Mouse (Mus musculus) 3134 (cell line): ENCODE measurements around the gene Mmgt2.

ENCODE experiments used
- DNase-seq: peaks from one replicate; pipeline ENCODE4 v3.0.0-alpha.2; 2011; ENCODE audit warnings: low spot score; ENCODE audit not compliant: insufficient read length; ENCODE audit errors: extremely low read depth

The Mmgt2 gene

DNA sequence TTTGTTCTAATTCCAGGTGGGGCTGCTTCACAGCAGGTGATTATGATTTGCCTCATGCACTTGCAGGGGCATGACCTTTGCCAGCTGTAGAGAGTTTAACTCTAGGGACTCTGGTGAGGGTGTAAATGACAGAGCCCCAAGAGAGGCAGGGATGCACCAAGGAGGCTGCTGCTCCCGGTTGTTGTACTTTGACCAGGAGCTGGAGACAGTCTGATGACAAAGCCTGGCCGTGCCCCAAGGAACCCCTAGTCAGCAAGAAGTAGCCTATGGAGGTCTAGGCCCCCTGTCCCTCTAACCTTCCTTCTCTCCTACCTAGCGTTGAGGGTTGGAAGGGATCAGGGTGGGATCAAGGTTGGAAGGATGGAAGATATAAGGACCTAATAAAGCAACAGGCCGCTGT is 33.0 kb upstream of the Mmgt2 start:
- no peak for DNase-seq

- DNase-seq, result no peak
These were observed 27.4 kb upstream of the Mmgt2 start for GRCm38 (mm10) chr11:62621079-62621478.

GRCm38 (mm10) chr11:62621586-62622283 is 26.7 kb upstream of the Mmgt2 start:
- DNase-seq, result no peak

GRCm38 (mm10) chr11:62622850-62623249 is 25.6 kb upstream of the Mmgt2 start:
- no peak for DNase-seq

DNA sequence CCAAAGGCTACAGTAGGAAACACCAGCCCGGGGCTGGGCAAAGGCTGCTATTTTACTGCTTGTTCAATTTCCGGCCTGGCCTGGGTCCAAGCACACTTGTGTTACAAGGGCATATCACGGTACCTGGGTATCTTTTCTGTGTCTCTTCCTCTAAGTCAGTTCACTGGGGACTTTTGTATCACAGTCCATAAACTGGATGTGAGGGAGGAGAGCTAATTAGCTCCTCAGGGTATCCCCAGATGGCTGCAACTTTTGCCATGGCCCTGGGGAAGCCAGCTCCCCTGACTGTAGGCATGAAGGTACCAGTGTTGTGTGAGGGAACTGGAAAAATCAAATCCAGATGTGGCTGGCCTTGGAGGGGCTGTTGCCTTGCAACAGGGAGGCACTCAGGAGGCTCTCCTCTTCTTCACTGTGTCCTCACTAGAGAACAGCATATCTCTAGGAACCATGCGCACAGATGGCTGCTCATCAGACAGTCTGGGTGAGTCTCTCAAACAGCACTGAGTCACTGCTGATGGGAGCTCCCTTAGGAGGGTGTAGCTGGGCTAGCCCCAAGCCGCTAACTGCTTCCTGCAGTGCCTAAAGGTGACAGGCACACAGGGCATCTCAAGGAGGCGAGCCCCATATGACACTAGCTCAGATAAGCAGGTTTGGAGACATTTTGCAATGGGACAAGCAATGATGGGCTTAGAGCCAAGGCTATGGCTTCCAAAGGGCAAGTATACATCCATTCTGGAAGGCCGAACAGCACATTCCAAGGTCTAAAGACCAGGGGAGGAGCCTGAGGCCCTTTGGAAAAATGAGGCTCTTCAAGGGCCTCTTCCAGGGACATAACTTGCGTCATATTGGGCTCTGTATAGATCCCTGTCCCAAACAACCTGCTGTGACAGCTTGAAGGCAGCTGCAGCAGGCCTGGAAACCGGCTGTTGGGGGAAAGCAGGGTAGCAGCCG is 23.8 kb upstream of the Mmgt2 start:
- peak; percentile 60 for DNase-seq

DNA sequence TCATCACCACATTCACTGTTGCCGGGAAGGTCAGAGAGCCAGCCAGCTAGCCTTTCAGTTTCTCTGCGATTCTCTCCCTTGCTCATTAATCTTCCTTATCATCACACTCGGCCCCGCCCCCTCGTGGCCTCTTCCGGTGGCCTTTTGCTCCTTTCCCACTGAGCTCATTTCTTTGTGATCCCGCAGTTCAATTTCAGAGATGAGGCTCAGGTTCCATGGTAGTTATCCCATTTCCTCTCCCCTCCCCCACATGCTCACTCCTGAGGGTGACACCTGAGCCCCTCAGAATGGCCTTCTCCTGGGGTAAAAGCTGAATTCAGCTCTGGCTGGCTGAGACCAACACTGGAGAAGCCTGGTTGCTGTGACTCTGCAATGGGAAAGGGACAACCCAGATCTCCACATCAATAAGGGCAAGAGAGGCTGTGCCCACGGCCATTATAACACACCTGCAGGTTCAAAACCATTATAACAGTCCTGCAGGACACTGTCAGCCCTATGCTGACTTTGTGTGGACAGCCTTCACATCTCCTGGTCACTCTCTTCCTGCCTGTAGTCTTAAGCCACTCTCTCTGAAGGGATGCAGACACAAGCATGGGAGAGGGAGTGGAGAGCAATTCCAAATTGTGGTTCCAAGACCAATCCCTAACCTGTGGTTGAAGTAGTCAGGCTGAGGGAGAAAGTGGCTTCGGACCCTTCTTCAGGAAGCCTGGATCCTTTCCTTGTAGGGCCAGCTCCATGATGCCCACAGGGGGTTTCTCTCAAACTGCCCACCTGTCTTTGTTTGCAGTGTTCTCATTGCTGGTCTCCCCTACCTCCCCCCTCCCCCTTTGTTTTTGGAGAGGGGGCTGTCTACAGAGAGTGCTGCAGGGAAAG is 18.9 kb upstream of the Mmgt2 start:
- DNase-seq, result no peak

- no peak for DNase-seq
These were observed 18.1 kb upstream of the Mmgt2 start for GRCm38 (mm10) chr11:62630225-62630821.

DNA sequence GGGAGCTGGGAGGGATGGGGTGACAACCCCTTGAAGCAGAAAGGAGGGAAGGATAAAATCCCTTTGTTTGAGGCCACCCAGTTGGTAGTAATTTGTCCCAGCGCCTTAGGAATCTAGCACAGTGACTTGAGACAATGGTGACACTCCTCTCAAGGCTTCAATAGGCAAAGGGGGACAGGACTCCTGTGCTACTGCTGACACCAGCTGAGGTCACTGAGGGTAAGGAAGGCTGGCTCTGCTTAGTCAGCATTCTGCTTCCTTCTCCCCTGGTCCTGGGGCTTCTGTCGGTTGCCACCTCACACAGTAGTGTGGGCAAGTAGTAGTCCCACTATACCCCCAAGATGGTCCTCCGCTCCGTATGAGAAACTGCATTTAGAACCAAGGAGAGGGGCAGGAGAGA is 17.3 kb upstream of the Mmgt2 start:
- DNase-seq, result no peak

DNA sequence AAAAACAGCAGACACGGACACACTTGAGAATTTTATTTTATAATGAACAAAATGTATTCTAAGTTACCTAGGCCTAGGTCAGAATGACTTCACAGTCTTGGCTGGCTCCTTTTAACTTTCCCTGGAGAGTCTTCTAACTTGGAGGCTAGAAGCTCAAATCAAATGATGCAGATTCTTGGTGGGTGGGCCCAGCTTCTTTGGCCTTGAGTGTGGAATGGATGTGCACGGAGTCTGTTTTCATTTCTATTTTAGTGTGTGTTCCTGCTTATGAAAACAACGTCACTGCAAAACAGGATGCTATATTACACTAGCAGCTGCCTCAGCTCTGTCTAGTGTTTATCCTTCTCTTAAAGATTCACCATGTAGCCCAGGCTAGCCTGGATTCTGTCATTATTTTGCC is 13.1 kb upstream of the Mmgt2 start:
- no peak for DNase-seq

GRCm38 (mm10) chr11:62636105-62636839 is 12.2 kb upstream of the Mmgt2 start:
- DNase-seq, result no peak

- DNase-seq, result no peak
These were observed 11.6 kb upstream of the Mmgt2 start for GRCm38 (mm10) chr11:62636840-62637221.

DNA sequence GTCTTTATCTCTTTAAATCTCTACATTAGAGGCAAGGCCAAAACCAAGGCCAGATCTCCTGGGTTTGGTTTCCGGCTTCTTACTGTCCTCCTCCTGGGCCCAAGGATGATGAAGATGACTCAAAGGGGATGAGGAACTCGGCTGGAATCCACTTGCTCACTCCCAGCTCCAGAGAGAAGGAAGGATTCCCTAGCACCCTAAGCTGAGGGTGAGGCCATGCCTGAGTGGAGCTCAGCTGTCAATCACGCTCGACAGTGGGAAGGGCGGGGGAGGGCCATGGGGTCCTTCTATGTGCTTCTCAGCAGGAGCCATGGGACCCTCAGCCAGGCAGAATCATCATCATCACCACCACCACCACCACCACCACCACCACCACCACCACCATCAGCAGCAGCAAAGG is 11.1 kb upstream of the Mmgt2 start:
- peak; percentile 56 for DNase-seq

- peak; percentile 39 for DNase-seq
These were observed 10.7 kb upstream of the Mmgt2 start for GRCm38 (mm10) chr11:62637806-62638205.

- DNase-seq, result no peak
These were observed 10.1 kb upstream of the Mmgt2 start for GRCm38 (mm10) chr11:62638402-62638801.

GRCm38 (mm10) chr11:62640378-62640777 is 8.1 kb upstream of the Mmgt2 start:
- no peak for DNase-seq

DNA sequence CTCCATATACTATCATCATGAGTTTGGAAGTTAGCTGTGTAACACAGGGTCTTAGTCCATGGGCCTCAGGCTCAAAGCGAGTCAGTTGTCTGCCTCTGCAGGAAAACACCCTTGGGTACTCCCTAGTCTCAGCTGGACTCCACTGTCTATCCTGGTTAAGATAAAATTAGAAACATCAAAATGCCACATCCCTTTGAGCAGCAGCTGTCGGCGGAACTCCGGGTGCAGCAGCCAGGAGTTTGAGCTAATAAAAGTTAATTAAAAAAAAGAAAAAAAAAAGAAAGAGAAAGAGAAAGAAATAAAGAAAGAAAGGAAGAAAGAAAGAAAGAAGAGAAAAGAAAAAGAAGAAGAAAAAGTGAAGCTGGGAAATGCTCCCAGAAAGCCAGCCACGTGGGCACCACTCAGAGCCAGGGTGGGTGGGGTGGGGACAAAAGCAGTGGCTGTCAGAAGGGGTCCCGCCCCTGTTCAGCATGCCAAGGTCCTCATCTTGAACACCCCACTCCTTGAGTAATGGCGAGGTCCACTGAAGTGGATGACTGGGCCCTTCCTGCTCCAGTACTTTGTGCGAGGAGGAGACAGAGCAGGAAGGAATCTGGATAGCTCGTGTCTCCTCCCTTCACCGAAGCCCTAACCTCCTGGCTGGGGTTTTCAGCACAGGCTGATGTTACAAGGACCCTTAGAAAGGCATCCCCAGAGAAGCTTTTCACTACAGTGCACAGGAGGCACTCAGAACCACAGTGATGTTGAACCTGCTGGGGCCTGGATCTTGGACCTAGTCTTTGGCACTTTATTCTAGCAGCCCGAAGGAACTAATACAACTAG is 6.2 kb upstream of the Mmgt2 start:
- no peak for DNase-seq

DNA sequence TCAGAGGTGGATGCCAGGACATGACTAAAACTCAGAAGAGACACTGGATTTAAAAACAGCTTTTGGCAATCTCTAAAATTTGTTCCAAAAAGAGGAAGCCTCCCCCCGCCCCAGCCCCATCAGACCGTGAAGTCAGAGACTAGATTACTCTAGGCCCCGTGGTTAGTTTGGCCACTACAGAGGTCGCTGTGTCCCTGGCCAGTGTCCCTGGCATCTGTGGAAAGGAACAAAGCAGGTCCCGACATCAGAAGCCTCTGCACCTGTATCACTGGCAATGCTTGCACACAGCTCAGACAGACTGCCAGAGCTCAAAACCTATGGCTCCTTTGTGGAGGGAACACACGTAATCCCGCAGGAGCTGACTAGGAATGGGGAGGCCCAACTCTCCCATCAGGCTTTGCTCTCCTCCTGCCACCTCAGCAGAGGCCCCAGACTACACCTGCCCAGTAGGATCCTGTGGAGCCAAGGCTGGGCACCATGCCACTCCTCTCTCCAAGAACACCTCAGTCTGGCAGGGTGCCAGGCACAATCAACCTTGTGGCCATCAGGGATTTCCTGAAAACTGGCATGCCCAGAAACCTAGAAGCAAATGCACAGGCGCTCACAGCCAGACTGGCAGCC is 5.3 kb upstream of the Mmgt2 start:
- no peak for DNase-seq

GRCm38 (mm10) chr11:62643681-62644363 is 4.6 kb upstream of the Mmgt2 start:
- no peak for DNase-seq
